Mouse (Mus musculus) limb, embryonic 11.5 days (tissue): ENCODE measurements at regions not wholly inside any gene's neighbourhood (a gene's known extent, or its start where the extent isn't known, plus 50 kb on each side); places are given as distances from the start of the nearest gene placed in this dataset.

Experiments
- ATAC-seq: fragments of 200-750 bp; cut with Nextera tagmentation; 2 replicates; pipeline ENCODE4 v1.8.0; 2017; ENCODE audit warnings: low read depth; ENCODE audit not compliant: insufficient number of reproducible peaks, low FRiP score, low TSS enrichment
- DNase-seq: peaks from one replicate; pipeline ENCODE4 v3.0.0-alpha.2; 2015; ENCODE audit warnings: low spot score
- H3K27ac ChIP-seq: fragments of 300-500 bp; sonication (generic); replicated peaks from 2 replicates; pipeline ENCODE4 v1.5.1; 2014; ENCODE audit warnings: low read depth, mild to moderate bottlenecking, low read length
- H3K27me3 ChIP-seq: fragments of 300-500 bp; sonication (generic); 2 replicates; pipeline ENCODE4 v1.6.1; 2014; ENCODE audit warnings: mild to moderate bottlenecking, low read length, mixed read lengths; ENCODE audit not compliant: control insufficient read depth, insufficient read depth
- H3K36me3 ChIP-seq: fragments of 300-500 bp; sonication (generic); 2 replicates; pipeline ENCODE4 v1.6.1; 2014; ENCODE audit warnings: mild to moderate bottlenecking, low read length, moderate library complexity, mixed read lengths; ENCODE audit not compliant: control insufficient read depth, insufficient read depth
- H3K4me1 ChIP-seq: fragments of 300-500 bp; sonication (generic); 2 replicates; pipeline ENCODE4 v1.6.1; 2014; ENCODE audit warnings: low read length, mixed read lengths; ENCODE audit not compliant: control insufficient read depth, insufficient read depth
- H3K4me2 ChIP-seq: fragments of 300-500 bp; sonication (generic); 2 replicates; pipeline ENCODE4 v1.6.1; 2014; ENCODE audit warnings: low read depth, mild to moderate bottlenecking, moderate library complexity; ENCODE audit not compliant: severe bottlenecking
- H3K4me3 ChIP-seq: fragments of 300-500 bp; sonication (generic); 2 replicates; pipeline ENCODE4 v1.5.1; 2014; ENCODE audit warnings: low read depth, low read length
- H3K9ac ChIP-seq: fragments of 300-500 bp; sonication (generic); 2 replicates; pipeline ENCODE4 v1.6.1; 2014; ENCODE audit warnings: mild to moderate bottlenecking, low read length
- H3K9me3 ChIP-seq: fragments of 300-500 bp; sonication (generic); 2 replicates; pipeline ENCODE4 v1.6.1; 2016; ENCODE audit warnings: low read length; ENCODE audit not compliant: control insufficient read depth
- WGBS: fragments of 180-500 bp; shearing (Covaris S2); extraction: QIAGEN DNeasy Blood & Tissue Kit; methylation state at CpG from one replicate; pipeline ENCODE4 v1.1.7; 2014; 5-methylcytosine and 5-hydroxymethylcytosine counted together

GRCm38 (mm10) chr9:117922992-117923391 is 117.3 kb upstream of the Azi2 start:
- Histone ChIP-seq H3K27ac (no peak overlapping the region), H3K9ac (no peak overlapping the region), H3K4me1 (peaks cover 5% of the 10 kb centered on the region; the same call in 1 of the 2 replicates), H3K4me2 (no peak overlapping the region), H3K36me3 (no peaks in the 10 kb centered on the region), H3K9me3 (no peaks in the 10 kb centered on the region), H3K27me3 (no peaks in the 10 kb centered on the region), H3K4me3 (no peak overlapping the region)
- 60% methylated on average over 4 of the region's 4 CpGs for WGBS
- ATAC-seq (no peak), DNase-seq (no peak)

DNA sequence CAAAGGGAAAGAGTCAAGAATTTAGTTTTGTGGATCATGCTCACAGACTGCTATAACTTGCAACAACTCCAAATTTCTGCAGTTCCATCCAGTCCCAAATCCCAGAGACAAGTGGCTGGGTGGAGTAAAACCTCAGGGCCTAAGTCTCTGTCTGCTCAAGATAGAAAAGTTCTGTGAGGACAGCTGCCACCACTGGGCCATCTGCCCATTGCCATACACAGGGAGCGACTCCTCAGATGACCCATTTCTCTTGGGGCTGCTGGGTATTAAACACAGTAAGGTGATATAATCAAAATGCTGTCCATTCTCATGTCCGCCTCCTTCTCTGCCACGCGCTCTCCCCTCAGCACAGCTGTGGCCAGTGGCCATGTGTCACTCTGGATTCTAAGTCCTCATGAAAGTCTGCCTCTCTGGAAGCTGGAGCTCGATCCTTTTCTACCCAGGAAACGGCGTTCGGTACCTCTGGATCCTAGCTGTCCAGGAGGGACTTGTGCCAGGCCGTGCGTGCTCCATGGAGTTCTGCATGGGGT is 132.3 kb upstream of the Azi2 start:
- Histone ChIP-seq H3K4me1 (no peaks in the 10 kb centered on the region), H3K9me3 (no peaks in the 10 kb centered on the region), H3K9ac (no peak overlapping the region), H3K4me3 (no peak overlapping the region), H3K27me3 (no peaks in the 10 kb centered on the region), H3K4me2 (no peak overlapping the region), H3K36me3 (no peaks in the 10 kb centered on the region), H3K27ac (no peak overlapping the region)
- 92% methylated on average over 10 of the region's 10 CpGs for WGBS
- ATAC-seq (no peak), DNase-seq (no peak)

- no peak overlapping the region for H3K4me3 ChIP-seq
- H3K4me2 ChIP-seq: no peak overlapping the region
- ATAC-seq: no peak
- no peak for DNase-seq
- H3K27ac ChIP-seq: no peak overlapping the region
- no peak overlapping the region for H3K9ac ChIP-seq
- H3K4me1 ChIP-seq: no peaks in the 10 kb centered on the region
- H3K36me3 ChIP-seq: no peaks in the 10 kb centered on the region
- H3K27me3 ChIP-seq: no peaks in the 10 kb centered on the region
- no peaks in the 10 kb centered on the region for H3K9me3 ChIP-seq
- WGBS: 80% methylated on average over 10 of the region's 10 CpGs
These were observed 135.1 kb upstream of the Azi2 start for GRCm38 (mm10) chr9:117905045-117905747.

- no peaks in the 10 kb centered on the region for H3K9me3 ChIP-seq
- H3K9ac ChIP-seq: no peak overlapping the region
- H3K27ac ChIP-seq: no peak overlapping the region
- H3K27me3 ChIP-seq: no peaks in the 10 kb centered on the region
- H3K4me3 ChIP-seq: no peak overlapping the region
- H3K4me2 ChIP-seq: no peak overlapping the region
- WGBS: 92% methylated on average over 8 of the region's 8 CpGs
- ATAC-seq (no peak), DNase-seq (no peak)
- no peaks in the 10 kb centered on the region for H3K4me1 ChIP-seq
- no peaks in the 10 kb centered on the region for H3K36me3 ChIP-seq
These were observed 135.7 kb upstream of the Azi2 start for GRCm38 (mm10) chr9:117904621-117905020.

DNA sequence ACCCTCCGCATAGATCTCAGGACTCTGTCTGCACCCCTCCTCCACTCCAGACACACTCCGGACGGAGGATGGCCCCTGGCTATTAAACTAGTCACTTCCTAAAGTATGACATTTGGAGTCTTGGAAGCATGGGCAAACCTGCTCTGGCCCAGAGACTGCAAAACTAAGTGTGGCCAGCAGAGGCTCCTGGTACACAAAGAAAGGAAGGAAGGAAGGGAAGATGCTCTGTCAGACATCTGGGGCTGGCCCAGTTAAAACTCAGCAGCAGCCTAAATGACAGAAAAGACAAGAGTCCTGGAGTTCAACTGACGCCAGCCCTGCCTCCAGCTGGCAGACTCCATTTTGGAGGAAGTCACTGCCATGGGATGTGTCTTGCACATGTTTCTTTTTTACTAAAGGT is 137.3 kb upstream of the Azi2 start:
- Histone ChIP-seq H3K27ac (no peak overlapping the region), H3K36me3 (no peaks in the 10 kb centered on the region), H3K9me3 (no peaks in the 10 kb centered on the region), H3K9ac (no peak overlapping the region), H3K4me3 (no peak overlapping the region), H3K4me2 (no peak overlapping the region), H3K27me3 (no peaks in the 10 kb centered on the region), H3K4me1 (no peaks in the 10 kb centered on the region)
- WGBS: 52% methylated on average over 4 of the region's 4 CpGs
- ATAC-seq: no peak
- peak; percentile 51 for DNase-seq

- no peaks in the 10 kb centered on the region for H3K9me3 ChIP-seq
- H3K27me3 ChIP-seq: no peaks in the 10 kb centered on the region
- H3K27ac ChIP-seq: no peak overlapping the region
- no peak for DNase-seq
- H3K9ac ChIP-seq: no peak overlapping the region
- WGBS: 87% methylated on average over 20 of the region's 20 CpGs
- H3K4me1 ChIP-seq: no peaks in the 10 kb centered on the region
- no peak for ATAC-seq
- no peak overlapping the region for H3K4me2 ChIP-seq
- H3K36me3 ChIP-seq: no peaks in the 10 kb centered on the region
- H3K4me3 ChIP-seq: no peak overlapping the region
These were observed 137.9 kb upstream of the Azi2 start for GRCm38 (mm10) chr9:117902239-117902939.

- Histone ChIP-seq H3K9me3 (no peaks in the 10 kb centered on the region), H3K4me2 (no peak overlapping the region), H3K9ac (no peak overlapping the region), H3K27me3 (no peaks in the 10 kb centered on the region), H3K36me3 (no peaks in the 10 kb centered on the region), H3K4me3 (no peak overlapping the region), H3K27ac (no peak overlapping the region), H3K4me1 (no peaks in the 10 kb centered on the region)
- ATAC-seq (no peak), DNase-seq (no peak)
- WGBS: 82% methylated on average over 12 of the region's 12 CpGs
These were observed 139.7 kb upstream of the Azi2 start for GRCm38 (mm10) chr9:117900631-117901030.

DNA sequence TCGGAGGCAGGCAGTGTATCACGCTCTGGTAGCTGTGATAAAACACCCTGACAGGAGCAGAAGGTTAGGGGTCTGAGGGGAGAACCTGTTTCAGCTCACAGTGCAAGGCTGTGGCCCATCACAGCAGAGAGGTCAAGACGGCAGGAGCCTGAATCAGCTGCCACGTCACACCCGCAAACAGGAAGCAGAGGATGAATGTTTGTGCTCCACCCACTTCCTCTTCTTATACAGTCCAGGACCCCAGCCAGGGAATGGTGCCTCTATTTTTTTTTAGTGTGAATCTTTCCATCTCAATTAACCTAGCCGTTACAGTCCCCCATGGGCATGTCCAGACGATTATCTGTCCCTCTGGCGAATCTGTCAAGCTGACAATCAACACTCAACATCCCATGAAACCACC is 143.8 kb upstream of the Azi2 start:
- ATAC-seq (no peak), DNase-seq (no peak)
- WGBS: 76% methylated on average over 8 of the region's 8 CpGs

More for the DNA sequence above, 143.8 kb upstream of the Azi2 start:
- Histone ChIP-seq H3K4me3 (no peak overlapping the region), H3K9me3 (no peaks in the 10 kb centered on the region), H3K27me3 (no peaks in the 10 kb centered on the region), H3K4me1 (no peaks in the 10 kb centered on the region), H3K36me3 (no peaks in the 10 kb centered on the region), H3K27ac (no peak overlapping the region), H3K4me2 (no peak overlapping the region), H3K9ac (no peak overlapping the region)
